Mouse (Mus musculus) liver, embryonic 14.5 days (tissue): Measurements from ENCODE around the gene Celsr1. TPM values are rescaled to one million over a fixed set of nuclear protein-coding genes. Genes with fewer than 3 reads are reported as not detected.

Source experiments
- ATAC-seq: fragments of 200-750 bp; cut with Nextera tagmentation; 2 replicates; pipeline ENCODE4 v1.8.0; 2017; ENCODE audit warnings: moderate number of reproducible peaks, mild to moderate bottlenecking, moderate library complexity; ENCODE audit not compliant: insufficient read depth
- DNase-seq, 3 experiments: peaks; one replicate each; pipeline ENCODE4 v3.0.0-alpha.2; 2012 to 2013; ENCODE audit warnings: low read depth in 3 of 3, low spot score in 3 of 3
- H3K27ac ChIP-seq: fragments of 300-500 bp; sonication (generic); 2 replicates; pipeline ENCODE4 v1.5.1; 2014; ENCODE audit warnings: moderate library complexity, mild to moderate bottlenecking, control low read depth, inconsistent platforms
- H3K27me3 ChIP-seq: fragments of 300-500 bp; sonication (generic); 2 replicates; pipeline ENCODE4 v1.6.1; 2014; ENCODE audit warnings: mild to moderate bottlenecking, low read length, moderate library complexity; ENCODE audit not compliant: control insufficient read depth, insufficient read depth
- H3K36me3 ChIP-seq: fragments of 300-500 bp; sonication (generic); replicated peaks from 2 replicates; pipeline ENCODE4 v1.6.1; 2014; ENCODE audit warnings: low read depth; ENCODE audit not compliant: control insufficient read depth, insufficient read depth
- H3K4me1 ChIP-seq, 2 experiments: fragments of 200-500 bp in 1 of 2; fragments of 300-500 bp in 1 of 2; sonication (generic) in 1 of 2; replicated peaks; 2 replicates each; pipeline ENCODE4 v1.6.1; 2012 to 2014; ENCODE audit warnings: antibody characterized with exemption in 1 of 2, inconsistent platforms in 1 of 2, low read length in 1 of 2; ENCODE audit not compliant: control insufficient read depth in 2 of 2, insufficient read depth in 2 of 2
- H3K4me2 ChIP-seq: fragments of 300-500 bp; sonication (generic); 2 replicates; pipeline ENCODE4 v1.6.1; 2014; ENCODE audit warnings: low read depth, mild to moderate bottlenecking, control low read depth, moderate library complexity
- H3K4me3 ChIP-seq, 2 experiments: fragments of 200-500 bp in 1 of 2; fragments of 300-500 bp in 1 of 2; sonication (generic) in 1 of 2; 2 replicates each; pipeline ENCODE4 v1.5.1; 2012 to 2014; ENCODE audit warnings: low read depth in 2 of 2, low read length in 2 of 2, mild to moderate bottlenecking in 2 of 2, control low read depth in 1 of 2, inconsistent platforms in 1 of 2, moderate library complexity in 1 of 2; ENCODE audit not compliant: insufficient read depth in 1 of 2
- H3K9ac ChIP-seq: fragments of 300-500 bp; sonication (generic); replicated peaks from 2 replicates; pipeline ENCODE4 v1.6.1; 2014; ENCODE audit warnings: mild to moderate bottlenecking, control low read depth, moderate library complexity
- H3K9me3 ChIP-seq: fragments of 300-500 bp; sonication (generic); 2 replicates; pipeline ENCODE4 v1.6.1; 2016; ENCODE audit warnings: low read length, mixed read lengths; ENCODE audit not compliant: control insufficient read depth
- CTCF ChIP-seq: IDR thresholded peaks from 2 replicates; pipeline ENCODE4 v1.5.1; 2016; ENCODE audit warnings: antibody characterized with exemption, low read depth, control low read depth
- EP300 ChIP-seq: IDR thresholded peaks from 2 replicates; pipeline ENCODE4 v1.6.1; 2016; ENCODE audit warnings: antibody characterized with exemption, low read depth
- WGBS: fragments of 180-500 bp; shearing (Covaris S2); extraction: QIAGEN DNeasy Blood & Tissue Kit; methylation state at CpG from one replicate; pipeline ENCODE4 v1.1.7; 2014; ENCODE audit not compliant: insufficient replicate concordance; 5-methylcytosine and 5-hydroxymethylcytosine counted together
- polyA plus RNA-seq, 2 experiments: library from polyadenylated mRNA; depleted of rRNA in 1 of 2; stranded (reverse) in 1 of 2; unstranded in 1 of 2; fragments of >200 nt; fragmentation: Nextera tagmentation in 1 of 2; extraction: Ambion mirVana in 1 of 2; gene quantifications; 2 replicates each; pipeline versions ENCODE4 v1.2.1 to v1.2.3; 2012 to 2014

Gene Celsr1
- polyA plus RNA-seq, 2 experiments: 0.06 to 0.12 TPM

DNA sequence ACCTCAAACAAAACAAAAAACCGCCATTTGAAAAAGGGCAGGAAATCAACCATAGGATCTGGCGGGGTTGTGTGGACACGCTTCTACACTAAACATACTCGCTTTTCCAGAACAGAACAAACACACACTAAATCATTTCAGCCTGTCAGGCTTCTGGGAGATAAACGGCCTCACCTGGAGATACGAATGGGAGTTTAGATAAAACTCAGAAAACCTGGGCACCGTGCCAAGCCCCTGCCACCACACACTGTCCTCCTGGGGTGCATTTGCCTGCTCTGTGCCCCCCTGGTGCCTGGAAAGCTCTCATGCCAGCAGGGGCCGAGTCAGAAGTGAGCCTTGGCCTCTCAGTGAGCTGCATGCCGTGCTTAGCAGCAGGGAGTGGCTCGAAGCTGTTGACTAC lies 123.6 kb downstream of the Celsr1 start:
- no peaks in the 10 kb centered on the region for H3K9me3 ChIP-seq
- no peak for TF ChIP-seq CTCF
- no peak for TF ChIP-seq EP300
- 49% methylated on average over 10 of the region's 10 CpGs for WGBS
- H3K36me3 ChIP-seq: no peaks in the 10 kb centered on the region
- H3K4me3 ChIP-seq: no peak overlapping the region
- ATAC-seq: no peak
- no peaks in the 10 kb centered on the region for H3K27me3 ChIP-seq
- no peak overlapping the region for H3K4me2 ChIP-seq
- H3K27ac ChIP-seq: no peak overlapping the region
- no peaks in the 10 kb centered on the region for H3K4me1 ChIP-seq
- DNase-seq: no peak
- H3K9ac ChIP-seq: no peak overlapping the region

- H3K27me3 ChIP-seq: no peaks in the 10 kb centered on the region
- ATAC-seq: no peak
- no peaks in the 10 kb centered on the region for H3K36me3 ChIP-seq
- TF ChIP-seq CTCF (no peak), EP300 (no peak)
- H3K9me3 ChIP-seq: no peaks in the 10 kb centered on the region
- WGBS: 51% methylated on average over 3 of the region's 3 CpGs
- DNase-seq: no peak
- H3K27ac ChIP-seq: no peak overlapping the region
- no peak overlapping the region for H3K9ac ChIP-seq
- no peak overlapping the region for H3K4me3 ChIP-seq
- H3K4me2 ChIP-seq: no peak overlapping the region
- H3K4me1 ChIP-seq: no peaks in the 10 kb centered on the region
These were observed 124.1 kb downstream of the Celsr1 start for GRCm38 (mm10) chr15:85909492-85909829.

DNA sequence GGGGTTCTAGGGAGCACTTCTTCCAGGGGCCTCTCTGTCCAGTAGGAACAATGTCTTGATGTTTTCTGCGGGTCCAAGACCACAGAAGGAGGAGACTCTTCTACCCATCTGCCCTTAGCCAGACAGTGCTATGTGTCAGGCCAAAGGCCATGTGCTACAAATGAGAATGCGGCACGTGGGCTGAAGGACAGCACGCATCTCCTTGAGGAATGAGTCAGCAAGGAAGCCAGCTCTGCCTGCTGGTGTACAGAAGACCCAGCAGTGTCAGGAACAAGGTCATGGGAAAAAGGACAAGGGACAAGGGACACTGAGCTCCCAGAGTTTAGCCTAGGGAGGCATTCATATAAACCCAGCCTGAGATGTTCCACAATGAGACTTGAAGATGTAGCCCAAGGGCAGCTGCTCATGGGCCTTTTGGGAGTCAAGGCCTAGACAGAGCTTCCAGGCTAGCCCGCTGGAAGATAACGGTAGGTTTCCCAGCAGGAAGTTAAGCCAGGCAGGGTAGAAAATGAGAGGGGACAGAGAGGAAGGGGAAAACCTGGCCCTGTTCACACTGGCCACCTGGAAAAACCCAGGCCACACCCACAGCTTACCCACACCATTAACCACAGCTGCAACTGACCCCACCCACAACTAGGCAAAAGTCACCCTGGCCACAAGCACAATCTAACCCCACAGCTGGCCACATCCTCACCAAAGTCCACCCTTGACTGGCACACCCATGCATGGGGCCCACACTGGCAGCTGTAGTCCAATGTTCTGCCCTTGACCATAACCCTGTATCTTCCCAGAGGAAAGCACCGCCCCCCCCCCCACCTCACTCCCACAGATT lies 124.7 kb downstream of the Celsr1 start:
- Histone ChIP-seq H3K27me3 (no peaks in the 10 kb centered on the region), H3K4me3 (no peak overlapping the region), H3K4me1 (no peaks in the 10 kb centered on the region), H3K27ac (no peak overlapping the region), H3K4me2 (no peak overlapping the region), H3K36me3 (no peaks in the 10 kb centered on the region), H3K9me3 (no peaks in the 10 kb centered on the region), H3K9ac (no peak overlapping the region)
- no peak for ATAC-seq
- no peak for DNase-seq
- 54% methylated on average over 7 of the region's 7 CpGs for whole genome bisulfite sequencing
- no peak for TF ChIP-seq EP300
- TF ChIP-seq CTCF: no peak

DNA sequence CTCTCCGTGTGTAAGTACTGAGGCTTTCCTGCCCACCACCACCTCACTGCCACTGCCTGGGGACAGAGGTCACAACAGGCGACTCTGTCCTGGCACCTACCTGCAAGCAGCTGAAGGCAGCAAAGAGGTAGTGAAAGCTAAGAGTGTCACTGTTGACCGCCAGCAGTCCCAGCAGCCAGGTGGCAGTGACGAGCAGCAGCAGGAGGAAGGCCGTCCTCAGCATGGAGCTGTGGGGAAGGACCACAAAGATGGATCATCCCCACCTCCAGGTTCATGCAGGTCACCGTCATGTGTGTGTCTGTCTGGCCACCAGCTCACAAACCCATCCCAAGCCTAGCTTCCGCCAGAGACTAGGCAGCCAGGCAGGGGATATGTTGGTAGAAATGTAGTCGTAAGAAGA lies 129.8 kb downstream of the Celsr1 start:
- 52% methylated on average over 8 of the region's 8 CpGs for WGBS
- Histone ChIP-seq H3K9me3 (no peaks in the 10 kb centered on the region), H3K9ac (no peak overlapping the region), H3K4me1 (no peaks in the 10 kb centered on the region), H3K4me3 (no peak overlapping the region), H3K27ac (no peak overlapping the region), H3K4me2 (no peak overlapping the region), H3K27me3 (no peaks in the 10 kb centered on the region), H3K36me3 (no peaks in the 10 kb centered on the region)
- DNase-seq: no peak
- TF ChIP-seq EP300: no peak
- TF ChIP-seq CTCF: peak; percentile 81
- ATAC-seq: no peak

GRCm38 (mm10) chr15:85902505-85902904 lies 131.1 kb downstream of the Celsr1 start:
- ATAC-seq: no peak
- Histone ChIP-seq H3K27me3 (no peaks in the 10 kb centered on the region), H3K4me2 (no peak overlapping the region), H3K9me3 (no peaks in the 10 kb centered on the region), H3K27ac (no peak overlapping the region), H3K36me3 (no peaks in the 10 kb centered on the region; the same call in 1 of the 2 replicates), H3K4me1 (no peaks in the 10 kb centered on the region), H3K4me3 (no peak overlapping the region), H3K9ac (no peak overlapping the region)
- no peak for DNase-seq
- WGBS: 46% methylated on average over 10 of the region's 10 CpGs
- no peak for TF ChIP-seq CTCF
- no peak for TF ChIP-seq EP300
